Mouse (Mus musculus): ENCODE data around the gene Ceacam9. TPM values are rescaled to one million over a fixed set of nuclear protein-coding genes. Genes with fewer than 3 reads are reported as not detected.
"Not testable (repeated sequence)": the region's sequence is repeated elsewhere in the genome, so short reads cannot be mapped to it uniquely, and the experiment has no call there.

The Ceacam9 gene
- not detected in 2 replicates for polyA plus RNA-seq (2012; rRNA removed)

DNA sequence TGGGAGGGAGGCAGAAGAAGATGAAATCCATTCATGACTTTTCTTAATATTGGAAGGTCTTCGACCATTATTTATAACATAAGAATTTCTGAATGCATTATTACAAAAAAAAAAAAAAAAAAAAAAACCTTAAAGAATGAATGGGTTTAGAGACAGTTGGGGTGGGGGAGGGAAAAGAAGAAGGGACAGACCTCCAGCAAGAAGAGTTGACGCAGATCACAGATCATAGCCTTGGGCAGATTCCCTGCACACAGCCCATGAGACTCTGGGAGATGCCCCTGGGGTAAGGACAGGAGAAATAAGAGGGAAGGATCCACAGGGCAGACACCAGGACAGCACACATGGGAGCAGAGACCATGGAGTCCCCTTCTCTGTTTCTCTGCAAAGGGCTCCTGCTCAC, at the start of gene Ceacam9:
Gene Ceacam9 (plus strand): TSS at position 301 of the 400 bp plus-strand sequence.
- TF ChIP-seq CTCF (conservative IDR thresholded peaks at IDR 0.05; ENCODE audit: insufficient read depth, insufficient read length, low read depth, low read length) (no peak), POLR2A (IDR thresholded peaks at IDR 0.05; ENCODE audit: low read depth, low read length) (no peak)

DNA sequence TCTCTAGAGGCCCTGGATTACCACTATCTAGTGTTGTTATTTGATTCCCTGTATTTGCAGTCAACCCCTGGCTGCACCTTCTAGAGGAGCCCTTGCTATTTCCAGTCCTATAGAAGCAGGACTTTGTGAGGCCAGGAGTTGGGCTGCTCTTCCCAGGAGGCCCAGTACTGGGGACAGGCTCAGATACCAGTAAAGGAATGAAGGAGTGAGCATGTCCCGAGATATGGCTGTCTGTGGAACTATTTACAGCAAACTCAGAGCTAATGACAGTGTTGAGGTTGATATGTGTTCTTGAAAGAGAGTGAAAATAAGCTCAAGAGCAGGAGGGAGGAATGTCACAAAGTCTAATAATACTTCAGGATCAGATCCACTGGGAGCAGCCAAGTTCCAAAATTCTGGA, 47.9 kb upstream of the Ceacam9 start:
- Histone ChIP-seq H3K4me1 (ENCODE audit: control insufficient read depth, insufficient read depth, low read length) (peaks cover 3% of the 10 kb centered on the region; the same call in 1 of the 2 replicates), H3K36me3 (ENCODE audit: control insufficient read depth, insufficient read depth, low read length) (no peaks in the 10 kb centered on the region), H3K4me3 (ENCODE audit: insufficient read depth, low read depth, low read length) (no peak overlapping the region), H3K27ac (ENCODE audit: insufficient read depth, low read depth, low read length) (no peak overlapping the region), H3K27me3 (replicated peaks; ENCODE audit: control insufficient read depth, insufficient read depth, low read length) (no peaks in the 10 kb centered on the region)
- WGBS = 51% methylated on average over 1 of the region's 1 CpGs
- no peak for TF ChIP-seq CTCF (conservative IDR thresholded peaks at IDR 0.05; ENCODE audit: insufficient read depth, insufficient read length, low read depth, low read length)
- no peak for TF ChIP-seq POLR2A (IDR thresholded peaks at IDR 0.05; ENCODE audit: low read depth, low read length)
- no peak for DNase-seq

More for the DNA sequence above, at the start of gene Ceacam9:
- Histone ChIP-seq H3K4me1 (ENCODE audit: control insufficient read depth, insufficient read depth, low read length) (no peaks in the 10 kb centered on the region), H3K4me3 (ENCODE audit: insufficient read depth, low read depth, low read length) (no peak within 1 kb of the TSS), H3K27ac (ENCODE audit: insufficient read depth, low read depth, low read length) (no peak within 1 kb of the TSS), H3K36me3 (ENCODE audit: control insufficient read depth, insufficient read depth, low read length) (no peaks in the 10 kb centered on the region), H3K27me3 (replicated peaks; ENCODE audit: control insufficient read depth, insufficient read depth, low read length) (no peaks in the 10 kb centered on the region)
- 81% methylated on average over 2 of the region's 2 CpGs for WGBS
- DNase-seq = no peak

- not testable (repeated sequence) for H3K27me3 ChIP-seq (replicated peaks; ENCODE audit: control insufficient read depth, insufficient read depth, low read length); H3K4me3 ChIP-seq (ENCODE audit: insufficient read depth, low read depth, low read length); H3K36me3 ChIP-seq (ENCODE audit: control insufficient read depth, insufficient read depth, low read length); DNase-seq; H3K4me1 ChIP-seq (ENCODE audit: control insufficient read depth, insufficient read depth, low read length); H3K27ac ChIP-seq (ENCODE audit: insufficient read depth, low read depth, low read length)
- 68% methylated on average over 5 of the region's 5 CpGs for WGBS
These were observed 47.0 kb upstream of the Ceacam9 start for GRCm38 (mm10) chr7:16674699-16675098.

DNA sequence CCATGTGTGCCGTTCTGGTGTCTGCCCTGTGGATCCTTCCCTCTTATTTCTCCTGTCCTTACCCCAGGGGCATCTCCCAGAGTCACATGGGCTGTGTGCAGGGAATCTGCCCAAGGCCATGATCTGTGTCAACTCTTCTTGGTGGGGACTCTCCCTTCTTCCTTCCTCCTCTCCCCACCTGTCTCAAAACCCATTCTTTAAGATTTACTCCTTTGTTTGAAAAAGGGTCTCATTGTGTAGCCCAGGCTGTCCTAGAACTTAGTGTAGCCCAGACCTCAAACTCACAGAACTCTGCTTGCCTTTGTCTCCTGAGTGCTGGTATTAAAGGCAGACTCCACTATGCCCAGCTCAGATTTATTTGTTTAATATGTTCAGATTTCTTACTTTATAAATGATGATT, 46.1 kb upstream of the Ceacam9 start, which contains the start of gene Ceacam15:
Gene Ceacam15 (minus strand): TSS at position 101 of the 400 bp plus-strand sequence.
- H3K4me3 ChIP-seq (ENCODE audit: insufficient read depth, low read depth, low read length) = no peak within 1 kb of the TSS
- H3K36me3 ChIP-seq (ENCODE audit: control insufficient read depth, insufficient read depth, low read length) = no peaks in the 10 kb centered on the region
- no peaks in the 10 kb centered on the region for H3K27me3 ChIP-seq (replicated peaks; ENCODE audit: control insufficient read depth, insufficient read depth, low read length)
- TF ChIP-seq POLR2A (IDR thresholded peaks at IDR 0.05; ENCODE audit: low read depth, low read length) (no peak), CTCF (conservative IDR thresholded peaks at IDR 0.05; ENCODE audit: insufficient read depth, insufficient read length, low read depth, low read length) (no peak)
- H3K4me1 ChIP-seq (ENCODE audit: control insufficient read depth, insufficient read depth, low read length) = peaks cover 3% of the 10 kb centered on the region; the same call in 1 of the 2 replicates
- no peak within 1 kb of the TSS for H3K27ac ChIP-seq (ENCODE audit: insufficient read depth, low read depth, low read length)
- 54% methylated on average over 1 of the region's 1 CpGs for WGBS
- no peak for DNase-seq

DNA sequence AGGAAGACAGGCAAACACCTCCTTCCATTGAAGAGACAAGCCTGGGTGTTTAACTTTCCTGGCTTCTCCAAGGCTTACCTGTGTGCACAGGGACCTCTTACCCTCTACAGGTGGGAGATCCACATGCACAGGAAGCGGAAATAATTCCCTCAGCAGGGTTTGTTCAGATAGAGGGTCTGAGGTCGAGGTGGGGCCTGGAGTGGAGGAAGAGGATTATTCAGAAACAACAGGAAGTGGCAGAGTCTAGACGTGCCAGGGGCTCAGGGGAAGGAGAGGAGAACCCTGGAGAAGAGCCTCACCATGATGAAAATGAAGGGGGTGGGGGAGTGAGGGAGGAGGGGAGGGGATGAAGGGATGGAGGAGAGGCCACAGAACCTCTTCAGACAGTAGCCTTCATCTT, 41.5 kb upstream of the Ceacam9 start:
- WGBS = 53% methylated on average over 3 of the region's 3 CpGs
- H3K4me3 ChIP-seq (ENCODE audit: insufficient read depth, low read depth, low read length) = not testable (repeated sequence)

GRCm38 (mm10) chr7:16689196-16689595, 32.5 kb upstream of the Ceacam9 start:
- no peaks in the 10 kb centered on the region for H3K4me1 ChIP-seq (ENCODE audit: control insufficient read depth, insufficient read depth, low read length)
- no peak overlapping the region for H3K4me3 ChIP-seq (ENCODE audit: insufficient read depth, low read depth, low read length)
- TF ChIP-seq POLR2A (IDR thresholded peaks at IDR 0.05; ENCODE audit: low read depth, low read length) (no peak), CTCF (conservative IDR thresholded peaks at IDR 0.05; ENCODE audit: insufficient read depth, insufficient read length, low read depth, low read length) (no peak)
- 70% methylated on average over 5 of the region's 5 CpGs for WGBS
- no peak overlapping the region for H3K27ac ChIP-seq (ENCODE audit: insufficient read depth, low read depth, low read length)
- no peaks in the 10 kb centered on the region for H3K27me3 ChIP-seq (replicated peaks; ENCODE audit: control insufficient read depth, insufficient read depth, low read length)
- H3K36me3 ChIP-seq (ENCODE audit: control insufficient read depth, insufficient read depth, low read length) = no peaks in the 10 kb centered on the region
- DNase-seq = no peak

More for the DNA sequence above, 41.5 kb upstream of the Ceacam9 start:
- DNase-seq; H3K4me1 ChIP-seq (ENCODE audit: control insufficient read depth, insufficient read depth, low read length); H3K27me3 ChIP-seq (replicated peaks; ENCODE audit: control insufficient read depth, insufficient read depth, low read length); H3K27ac ChIP-seq (ENCODE audit: insufficient read depth, low read depth, low read length); H3K36me3 ChIP-seq (ENCODE audit: control insufficient read depth, insufficient read depth, low read length): not testable (repeated sequence)

GRCm38 (mm10) chr7:16695025-16695424, 26.7 kb upstream of the Ceacam9 start:
- Histone ChIP-seq H3K4me1 (ENCODE audit: control insufficient read depth, insufficient read depth, low read length) (no peaks in the 10 kb centered on the region), H3K27ac (ENCODE audit: insufficient read depth, low read depth, low read length) (no peak overlapping the region), H3K4me3 (ENCODE audit: insufficient read depth, low read depth, low read length) (no peak overlapping the region), H3K27me3 (replicated peaks; ENCODE audit: control insufficient read depth, insufficient read depth, low read length) (no peaks in the 10 kb centered on the region), H3K36me3 (ENCODE audit: control insufficient read depth, insufficient read depth, low read length) (no peaks in the 10 kb centered on the region)
- TF ChIP-seq POLR2A (IDR thresholded peaks at IDR 0.05; ENCODE audit: low read depth, low read length) (no peak), CTCF (conservative IDR thresholded peaks at IDR 0.05; ENCODE audit: insufficient read depth, insufficient read length, low read depth, low read length) (peak; percentile 61)
- 32% methylated on average over 3 of the region's 3 CpGs for WGBS
- DNase-seq = peak; percentile 39

- no peaks in the 10 kb centered on the region for H3K4me1 ChIP-seq (ENCODE audit: control insufficient read depth, insufficient read depth, low read length)
- TF ChIP-seq POLR2A (IDR thresholded peaks at IDR 0.05; ENCODE audit: low read depth, low read length) = no peak
- peak; percentile 71 for TF ChIP-seq CTCF (conservative IDR thresholded peaks at IDR 0.05; ENCODE audit: insufficient read depth, insufficient read length, low read depth, low read length)
- no peak overlapping the region for H3K4me3 ChIP-seq (ENCODE audit: insufficient read depth, low read depth, low read length)
- WGBS = 38% methylated on average over 2 of the region's 2 CpGs
- no peaks in the 10 kb centered on the region for H3K36me3 ChIP-seq (ENCODE audit: control insufficient read depth, insufficient read depth, low read length)
- H3K27me3 ChIP-seq (replicated peaks; ENCODE audit: control insufficient read depth, insufficient read depth, low read length) = no peaks in the 10 kb centered on the region
- DNase-seq = peak; percentile 3
- H3K27ac ChIP-seq (ENCODE audit: insufficient read depth, low read depth, low read length) = no peak overlapping the region
These were observed 22.7 kb upstream of the Ceacam9 start for GRCm38 (mm10) chr7:16699042-16699441.
